Comparison of ENCODE assay signal across 31 mouse cellular contexts in the genomic region with DNA sequence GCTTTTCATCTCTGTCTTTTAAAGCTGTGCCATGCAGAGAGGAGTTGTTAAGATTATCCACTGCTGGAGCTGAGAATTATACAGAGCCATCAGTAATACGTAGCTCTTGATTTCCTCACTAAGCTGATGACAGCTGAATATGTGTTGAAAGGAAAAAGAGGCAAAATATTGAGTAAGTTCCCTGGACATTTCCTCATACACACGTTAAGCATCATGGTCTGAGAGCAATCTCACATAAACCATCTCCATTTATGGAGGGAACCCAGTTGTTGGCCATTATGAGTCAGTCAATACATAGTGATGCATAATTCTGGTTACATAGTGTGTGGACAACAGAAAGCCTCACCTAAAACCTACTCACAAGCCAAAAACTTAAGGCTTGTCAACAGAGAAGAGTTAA. TPM values are rescaled to one million over a fixed set of nuclear protein-coding genes. Genes with fewer than 3 reads are reported as not detected.
"Had no signal": no experiment of that assay in that cellular context is flagged by ENCODE, and none has a peak within 500 bp of the region (broad histone marks: within the 10 kb centered on the region; RNA-seq: fewer than 3 reads in every experiment).

No protein-coding gene starts in this region.

- H3K27ac ChIP-seq: intestine, embryonic 15.5 days; kidney, embryonic 15.5 days; layer of hippocampus, adult 2 months; left cerebral cortex, adult 2 months; limb, embryonic 12.5 days; limb, embryonic 15.5 days; liver, embryonic 14.5 days; neural tube, embryonic 13.5 days; stomach, postnatal 0 days had no signal

- ATAC-seq: intestine, embryonic 15.5 days; liver, postnatal 0 days had no signal

- H3K4me3 ChIP-seq: intestine, embryonic 15.5 days; kidney, embryonic 15.5 days; layer of hippocampus, adult 2 months; left cerebral cortex, adult 2 months; limb, embryonic 12.5 days; limb, embryonic 15.5 days; megakaryocyte, embryonic 14.5 days; myocyte; neural tube, embryonic 13.5 days had no signal

- H3K4me1 ChIP-seq: intestine, embryonic 15.5 days; kidney, embryonic 15.5 days; limb, embryonic 15.5 days; neural tube, embryonic 13.5 days had no signal

- H3K36me3 ChIP-seq: intestine, embryonic 15.5 days; kidney, embryonic 15.5 days; limb, embryonic 12.5 days; limb, embryonic 15.5 days; neural tube, embryonic 13.5 days had no signal

- H3K27me3 ChIP-seq: intestine, embryonic 15.5 days; kidney, embryonic 15.5 days; limb, embryonic 12.5 days; limb, embryonic 15.5 days; neural tube, embryonic 13.5 days had no signal

- H3K4me2 ChIP-seq: intestine, embryonic 15.5 days; kidney, embryonic 15.5 days; limb, embryonic 12.5 days; limb, embryonic 15.5 days; liver, embryonic 11.5 days; lung, embryonic 14.5 days; midbrain, embryonic 11.5 days; neural tube, embryonic 13.5 days had no signal

- H3K9ac ChIP-seq: intestine, embryonic 15.5 days; kidney, embryonic 15.5 days; limb, embryonic 12.5 days; limb, embryonic 15.5 days; liver, embryonic 14.5 days; liver, postnatal 0 days; lung, embryonic 14.5 days; neural tube, embryonic 13.5 days had no signal

- DNase-seq: kidney, adult 11 months; kidney, adult 8-10 months; kidney, postnatal 14 days; kidney, postnatal 4 days; layer of hippocampus, adult 9-11 months; left cerebral cortex, postnatal 4 days; liver, postnatal 0 days; lung, postnatal 10 days; lung, postnatal 4 days; midbrain, embryonic 14.5 days; right cerebral cortex, adult 18-20 months; right cerebral cortex, postnatal 14 days; right cerebral cortex, postnatal 4 days; thymus, adult 2 months; thymus, postnatal 14 days; thymus, postnatal 4 days had no signal

- H3K9me3 ChIP-seq: intestine, embryonic 15.5 days; kidney, embryonic 15.5 days; limb, embryonic 12.5 days; limb, embryonic 15.5 days had no signal

RNA-seq across cellular contexts. Expression of a gene that starts 7.1 kb away (rescaled TPM):
- polyA plus RNA-seq: myocyte had no signal

RNA-seq across cellular contexts. Expression of a gene that starts 44.1 kb away (rescaled TPM):
- total RNA-seq: left cerebral cortex, postnatal 14 days; left cerebral cortex, postnatal 4 days had no signal
- polyA plus RNA-seq: liver, postnatal 0 days; midbrain, embryonic 11.5 days; midbrain, embryonic 14.5 days had no signal
